Mouse (Mus musculus): Measurements from ENCODE around the gene Zfp385c. TPM values are rescaled to one million over a fixed set of nuclear protein-coding genes. Genes with fewer than 3 reads are reported as not detected.
"Not testable (repeated sequence)": the region's sequence is repeated elsewhere in the genome, so short reads cannot be mapped to it uniquely, and the experiment has no call there.

The Zfp385c gene
- total and polyA plus RNA-seq, 3 experiments, result 0.12 to 0.15 TPM; not detected in 1

- no peak for DNase-seq (ENCODE audit: low read depth, low spot score)
- Histone ChIP-seq H3K9ac (ENCODE audit: control insufficient read depth, low read depth, low read length, poor library complexity, severe bottlenecking) (no peak overlapping the region; the same call in 1 of the 2 replicates), H3K4me3 (ENCODE audit: control insufficient read depth in 1 of 2, insufficient read depth in 1 of 2, low read depth in 2 of 2, low read length in 2 of 2) (no peak overlapping the region), H3K27ac (ENCODE audit: control insufficient read depth, low read depth, low read length) (no peak overlapping the region), H3K4me1 (ENCODE audit: control insufficient read depth in 1 of 2, insufficient read depth in 2 of 2, low read length in 2 of 2) (peaks cover 5 to 20% of the 10 kb centered on the region in 2 experiments), H3K36me3 (ENCODE audit: control insufficient read depth in 1 of 2, insufficient read depth in 2 of 2, low read length in 2 of 2) (peaks cover 7 to 28% of the 10 kb centered on the region in 2 experiments), H3K27me3 (ENCODE audit: control insufficient read depth in 1 of 2, insufficient read depth in 2 of 2, low read length in 2 of 2) (no peaks in the 10 kb centered on the region), H3K9me3 (replicated peaks; ENCODE audit: insufficient read depth, low read length) (no peaks in the 10 kb centered on the region), H3K79me2 (ENCODE audit: control insufficient read depth, insufficient read depth, low read length, poor library complexity) (peaks cover 64% of the 10 kb centered on the region)
- TF ChIP-seq MEF2A (IDR thresholded peaks at IDR 0.05; ENCODE audit: extremely low read depth, insufficient replicate concordance, low read depth, low read length, poor library complexity, severe bottlenecking), result no peak
- TF ChIP-seq GATA1 (IDR thresholded peaks at IDR 0.05; ENCODE audit: low read depth, low read length), result no peak
- TF ChIP-seq CHD2 (IDR thresholded peaks at IDR 0.05; ENCODE audit: low read length), result no peak
- TF ChIP-seq USF1 (IDR thresholded peaks at IDR 0.05; ENCODE audit: low read depth, low read length), result no peak
- TF ChIP-seq BHLHE40 (IDR thresholded peaks at IDR 0.05; ENCODE audit: borderline replicate concordance, low read depth, low read length), result no peak
- TF ChIP-seq ELF1 (IDR thresholded peaks at IDR 0.05; ENCODE audit: low read depth, low read length), result no peak
- TF ChIP-seq TBP (IDR thresholded peaks at IDR 0.05; ENCODE audit: low read depth, low read length), result no peak
- TF ChIP-seq ZMIZ1 (IDR thresholded peaks at IDR 0.05; ENCODE audit: low read depth, low read length), result no peak
- no peak for TF ChIP-seq MYC (IDR thresholded peaks at IDR 0.05; ENCODE audit: low read depth, low read length)
- no peak for TF ChIP-seq POLR2AphosphoS5 (IDR thresholded peaks at IDR 0.05; ENCODE audit: borderline replicate concordance, low read depth, low read length)
- TF ChIP-seq JUND (IDR thresholded peaks at IDR 0.05; ENCODE audit: low read depth, low read length), result no peak
- TF ChIP-seq NRF1 (IDR thresholded peaks at IDR 0.05; ENCODE audit: insufficient read depth, low read depth, low read length, poor library complexity, severe bottlenecking), result no peak
- no peak for TF ChIP-seq MAZ (IDR thresholded peaks at IDR 0.05; ENCODE audit: low read depth, low read length)
- no peak for TF ChIP-seq POLR2A (IDR thresholded peaks at IDR 0.05; ENCODE audit: control insufficient read depth in 1 of 2, insufficient read depth in 1 of 2, low read depth in 1 of 2, low read length in 2 of 2, poor library complexity in 1 of 2)
- no peak for TF ChIP-seq CHD1 (IDR thresholded peaks at IDR 0.05; ENCODE audit: low read depth, low read length)
- TF ChIP-seq E2F4 (IDR thresholded peaks at IDR 0.05; ENCODE audit: borderline replicate concordance, low read depth, low read length), result no peak
- no peak for TF ChIP-seq USF2 (IDR thresholded peaks at IDR 0.05; ENCODE audit: borderline replicate concordance in 1 of 2, insufficient read depth in 1 of 2, low read depth in 1 of 2, low read length in 2 of 2)
- no peak for TF ChIP-seq HCFC1 (IDR thresholded peaks at IDR 0.05; ENCODE audit: low read depth, low read length)
- no peak for TF ChIP-seq UBTF (IDR thresholded peaks at IDR 0.05; ENCODE audit: borderline replicate concordance, insufficient read depth, low read depth, low read length)
These were observed 74.8 kb downstream of the Zfp385c start for GRCm38 (mm10) chr11:100617480-100617879.

- not testable (repeated sequence) for H3K9ac ChIP-seq (ENCODE audit: control insufficient read depth, low read depth, low read length, poor library complexity, severe bottlenecking); H3K9me3 ChIP-seq (replicated peaks; ENCODE audit: insufficient read depth, low read length); H3K27ac ChIP-seq (ENCODE audit: control insufficient read depth, low read depth, low read length); H3K4me3 ChIP-seq (ENCODE audit: control insufficient read depth in 1 of 2, insufficient read depth in 1 of 2, low read depth in 2 of 2, low read length in 2 of 2); DNase-seq (ENCODE audit: low read depth, low spot score); H3K27me3 ChIP-seq (ENCODE audit: control insufficient read depth in 1 of 2, insufficient read depth in 2 of 2, low read length in 2 of 2)
- peaks cover 5 to 16% of the 10 kb centered on the region in 2 experiments for H3K4me1 ChIP-seq (ENCODE audit: control insufficient read depth in 1 of 2, insufficient read depth in 2 of 2, low read length in 2 of 2)
- H3K36me3 ChIP-seq (ENCODE audit: control insufficient read depth in 1 of 2, insufficient read depth in 2 of 2, low read length in 2 of 2), result peaks cover 7 to 23% of the 10 kb centered on the region in 2 experiments
- H3K79me2 ChIP-seq (ENCODE audit: control insufficient read depth, insufficient read depth, low read length, poor library complexity), result peaks cover 70% of the 10 kb centered on the region
These were observed 75.4 kb downstream of the Zfp385c start for GRCm38 (mm10) chr11:100616836-100617235.

Data from MEL (cell line).